Mouse (Mus musculus): ENCODE measurements around the gene Cdc14a. TPM values are rescaled to one million over a fixed set of nuclear protein-coding genes. Genes with fewer than 3 reads are reported as not detected.
A peak's percentile ranks its signal among the peaks of the same experiment; 100 is the strongest.

The Cdc14a gene
- polyA plus RNA-seq, 1 experiment = 8.0 TPM

DNA sequence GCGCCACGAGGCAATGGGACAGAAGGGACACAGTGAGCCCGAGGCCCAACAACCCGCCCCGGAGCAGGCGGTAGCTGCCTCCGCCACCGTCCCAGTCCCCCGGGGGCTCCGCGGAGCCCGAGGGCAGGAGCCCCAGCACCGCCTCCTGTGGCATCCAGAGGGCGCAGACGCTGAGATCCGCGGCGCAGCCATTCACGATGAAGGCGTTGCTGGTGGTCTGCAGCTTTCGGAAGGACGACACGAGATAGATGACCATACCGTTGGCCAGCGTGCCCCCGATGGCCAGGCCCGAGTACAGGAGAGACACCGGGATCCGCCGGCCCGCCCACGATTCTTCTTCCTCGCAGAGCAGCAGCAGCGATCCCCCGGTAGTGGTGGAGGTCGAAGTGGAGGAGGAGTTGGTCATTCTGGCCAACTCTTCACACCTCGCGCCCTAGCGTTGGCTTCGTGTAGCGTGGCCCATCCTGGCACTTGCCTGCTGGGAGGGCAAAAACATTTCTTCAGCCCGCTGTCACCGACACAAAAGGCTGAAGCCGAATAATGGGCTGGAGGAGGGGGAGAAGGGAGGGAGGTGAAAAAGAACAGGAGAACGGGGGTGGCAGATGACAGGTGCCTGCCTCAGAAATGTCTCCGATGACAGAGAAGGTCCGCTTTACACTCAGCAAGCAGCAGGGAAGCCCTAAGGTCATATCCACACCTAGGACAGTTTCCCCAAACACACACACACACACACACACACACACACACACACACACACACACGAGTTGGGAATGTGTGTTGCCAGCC is 171.4 kb downstream of the Cdc14a start:
- H3K4me3 ChIP-seq (ENCODE audit: control insufficient read depth, insufficient read depth, low read length) = 0 out of 2 replicates have a peak overlapping the region, but pooled peaks have one; percentile 1
- WGBS = 3% methylated on average over 48 of the region's 48 CpGs
- DNase-seq = no peak
- H3K27ac ChIP-seq (ENCODE audit: control insufficient read depth, insufficient read depth, low read length) = no peak overlapping the region
- H3K36me3 ChIP-seq (ENCODE audit: control insufficient read depth, insufficient read depth, low read length) = no peaks in the 10 kb centered on the region
- peaks cover 13% of the 10 kb centered on the region for H3K27me3 ChIP-seq (ENCODE audit: control insufficient read depth, insufficient read depth, low read length)
- TF ChIP-seq CTCF (IDR thresholded peaks at IDR 0.05; ENCODE audit: borderline replicate concordance, control insufficient read depth, extremely low read depth, insufficient read depth, low read length, poor library complexity) = no peak
- no peak for TF ChIP-seq POLR2A (IDR thresholded peaks at IDR 0.05; ENCODE audit: control insufficient read depth, extremely low read depth, insufficient read depth, low read length, poor library complexity)
- H3K4me1 ChIP-seq (replicated peaks; ENCODE audit: control insufficient read depth, insufficient read depth, low read length) = no peaks in the 10 kb centered on the region

DNA sequence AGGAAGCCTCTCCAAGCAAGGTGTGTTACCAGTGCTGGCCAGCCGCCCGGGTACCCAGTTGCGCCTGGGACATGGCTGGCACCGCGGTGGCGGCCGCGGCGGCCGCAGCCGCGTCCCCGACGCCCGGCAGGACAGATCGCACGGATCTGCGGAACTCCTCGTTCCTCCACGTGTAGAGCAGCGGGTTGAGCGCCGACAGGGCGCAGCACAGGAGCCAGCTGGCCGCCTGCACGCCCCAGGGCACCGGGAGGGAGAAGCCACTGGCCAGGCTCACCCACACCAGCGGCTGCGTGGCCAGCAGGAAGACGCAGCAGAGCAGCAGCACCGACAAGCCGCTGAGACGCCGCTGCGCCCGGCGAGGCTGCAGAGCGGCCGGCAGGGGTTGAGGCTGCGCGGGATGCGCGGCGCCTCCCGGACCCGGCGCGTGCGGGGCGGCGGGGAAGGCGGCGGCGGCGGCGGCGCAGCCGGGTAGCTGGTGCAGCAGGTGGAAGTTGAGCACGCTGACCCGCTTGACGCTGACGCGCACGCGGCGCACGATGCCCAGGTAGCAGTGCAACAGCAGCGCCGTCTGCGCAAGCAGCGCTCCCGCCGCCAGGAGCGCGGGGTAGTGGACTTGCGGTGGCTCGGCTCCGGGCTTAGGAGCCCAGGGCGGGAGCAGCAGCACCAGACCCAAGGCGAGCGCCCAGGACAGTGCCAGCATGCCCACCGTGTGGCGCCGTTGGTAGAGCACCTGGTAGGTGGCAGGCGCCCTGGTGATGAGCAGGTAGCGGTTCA is 172.2 kb downstream of the Cdc14a start:
- Histone ChIP-seq H3K4me3 (ENCODE audit: control insufficient read depth, insufficient read depth, low read length) (peak overlapping the region; percentile 19; the same call in 1 of the 2 replicates), H3K27ac (ENCODE audit: control insufficient read depth, insufficient read depth, low read length) (no peak overlapping the region), H3K27me3 (ENCODE audit: control insufficient read depth, insufficient read depth, low read length) (peaks cover 13% of the 10 kb centered on the region), H3K36me3 (ENCODE audit: control insufficient read depth, insufficient read depth, low read length) (no peaks in the 10 kb centered on the region), H3K4me1 (replicated peaks; ENCODE audit: control insufficient read depth, insufficient read depth, low read length) (no peaks in the 10 kb centered on the region)
- WGBS = 2% methylated on average over 86 of the region's 86 CpGs
- no peak for DNase-seq
- TF ChIP-seq CTCF (IDR thresholded peaks at IDR 0.05; ENCODE audit: borderline replicate concordance, control insufficient read depth, extremely low read depth, insufficient read depth, low read length, poor library complexity) (0 out of 2 replicates have a peak, but pooled peaks have one; percentile 6), POLR2A (IDR thresholded peaks at IDR 0.05; ENCODE audit: control insufficient read depth, extremely low read depth, insufficient read depth, low read length, poor library complexity) (no peak)

DNA sequence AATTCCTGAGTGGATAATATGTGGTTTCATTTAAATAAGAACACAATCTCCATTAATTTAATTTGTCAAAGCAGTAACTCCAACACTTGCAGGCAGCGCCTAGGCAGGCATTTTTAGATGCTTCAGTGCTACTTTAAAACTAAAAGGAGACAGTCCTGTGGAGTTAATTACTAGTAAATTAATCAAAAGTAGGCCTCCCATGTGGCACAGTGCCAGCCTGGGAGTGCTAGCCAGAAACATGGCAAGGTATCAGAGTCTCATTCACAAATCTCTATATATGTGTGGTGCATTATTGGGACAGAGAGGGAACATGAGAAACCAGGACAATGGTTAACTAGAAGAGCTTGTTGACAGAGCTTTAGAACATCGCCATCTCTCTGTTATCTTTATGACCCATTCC is 174.8 kb downstream of the Cdc14a start:
- Histone ChIP-seq H3K4me3 (ENCODE audit: control insufficient read depth, insufficient read depth, low read length) (no peak overlapping the region), H3K4me1 (replicated peaks; ENCODE audit: control insufficient read depth, insufficient read depth, low read length) (no peaks in the 10 kb centered on the region), H3K36me3 (ENCODE audit: control insufficient read depth, insufficient read depth, low read length) (no peaks in the 10 kb centered on the region), H3K27ac (ENCODE audit: control insufficient read depth, insufficient read depth, low read length) (no peak overlapping the region), H3K27me3 (ENCODE audit: control insufficient read depth, insufficient read depth, low read length) (peaks cover 13% of the 10 kb centered on the region)
- WGBS = 93% methylated on average over 2 of the region's 2 CpGs
- no peak for TF ChIP-seq CTCF (IDR thresholded peaks at IDR 0.05; ENCODE audit: borderline replicate concordance, control insufficient read depth, extremely low read depth, insufficient read depth, low read length, poor library complexity)
- TF ChIP-seq POLR2A (IDR thresholded peaks at IDR 0.05; ENCODE audit: control insufficient read depth, extremely low read depth, insufficient read depth, low read length, poor library complexity) = no peak
- DNase-seq = no peak

DNA sequence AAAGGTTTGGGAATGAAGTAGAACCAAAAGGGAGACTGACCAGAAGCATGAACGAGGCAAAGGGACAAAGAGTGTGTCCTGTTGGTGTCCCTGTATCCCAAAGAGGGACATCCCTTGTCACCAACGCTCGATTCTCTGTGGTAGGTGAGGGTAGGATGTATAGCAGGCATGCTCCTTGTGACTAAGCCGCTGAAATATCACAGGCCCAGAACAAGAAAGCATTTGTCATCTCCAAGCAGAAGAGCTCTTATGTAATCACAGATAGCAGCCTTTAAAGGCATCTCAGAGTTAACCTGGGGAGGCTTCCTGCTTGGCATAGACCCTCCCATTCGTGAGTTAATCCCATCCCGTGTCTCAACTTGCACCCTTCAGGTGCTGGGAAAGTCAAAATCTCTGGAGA is 179.4 kb downstream of the Cdc14a start:
- Histone ChIP-seq H3K27me3 (ENCODE audit: control insufficient read depth, insufficient read depth, low read length) (no peaks in the 10 kb centered on the region), H3K4me1 (replicated peaks; ENCODE audit: control insufficient read depth, insufficient read depth, low read length) (no peaks in the 10 kb centered on the region), H3K4me3 (ENCODE audit: control insufficient read depth, insufficient read depth, low read length) (no peak overlapping the region), H3K27ac (ENCODE audit: control insufficient read depth, insufficient read depth, low read length) (no peak overlapping the region), H3K36me3 (ENCODE audit: control insufficient read depth, insufficient read depth, low read length) (no peaks in the 10 kb centered on the region)
- TF ChIP-seq POLR2A (IDR thresholded peaks at IDR 0.05; ENCODE audit: control insufficient read depth, extremely low read depth, insufficient read depth, low read length, poor library complexity) (no peak), CTCF (IDR thresholded peaks at IDR 0.05; ENCODE audit: borderline replicate concordance, control insufficient read depth, extremely low read depth, insufficient read depth, low read length, poor library complexity) (no peak)
- 76% methylated on average over 6 of the region's 6 CpGs for WGBS
- DNase-seq = no peak

DNA sequence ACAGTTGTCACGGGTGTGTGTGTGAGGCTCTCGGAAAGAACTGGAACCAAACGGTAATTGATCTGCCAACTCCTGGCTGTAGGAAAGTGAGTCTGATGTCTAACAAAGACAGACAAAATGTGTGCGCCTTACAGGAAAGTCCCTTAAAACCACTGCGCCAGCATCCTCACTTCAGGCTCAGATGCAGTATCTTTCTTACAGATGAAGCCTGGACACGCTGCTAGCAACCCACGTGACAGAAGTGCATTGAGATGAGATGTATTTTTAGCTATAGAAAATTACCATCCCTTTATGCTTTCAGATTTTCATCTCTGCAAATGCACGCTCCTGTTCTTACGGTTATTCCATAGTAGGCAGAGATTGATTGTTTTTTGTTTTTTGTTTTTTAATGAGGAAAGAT is 181.1 kb downstream of the Cdc14a start:
- Histone ChIP-seq H3K4me1 (replicated peaks; ENCODE audit: control insufficient read depth, insufficient read depth, low read length) (no peaks in the 10 kb centered on the region), H3K36me3 (ENCODE audit: control insufficient read depth, insufficient read depth, low read length) (no peaks in the 10 kb centered on the region), H3K4me3 (ENCODE audit: control insufficient read depth, insufficient read depth, low read length) (no peak overlapping the region), H3K27me3 (ENCODE audit: control insufficient read depth, insufficient read depth, low read length) (no peaks in the 10 kb centered on the region), H3K27ac (ENCODE audit: control insufficient read depth, insufficient read depth, low read length) (no peak overlapping the region)
- no peak for DNase-seq
- TF ChIP-seq POLR2A (IDR thresholded peaks at IDR 0.05; ENCODE audit: control insufficient read depth, extremely low read depth, insufficient read depth, low read length, poor library complexity) (no peak), CTCF (IDR thresholded peaks at IDR 0.05; ENCODE audit: borderline replicate concordance, control insufficient read depth, extremely low read depth, insufficient read depth, low read length, poor library complexity) (no peak)
- WGBS = 86% methylated on average over 9 of the region's 9 CpGs

DNA sequence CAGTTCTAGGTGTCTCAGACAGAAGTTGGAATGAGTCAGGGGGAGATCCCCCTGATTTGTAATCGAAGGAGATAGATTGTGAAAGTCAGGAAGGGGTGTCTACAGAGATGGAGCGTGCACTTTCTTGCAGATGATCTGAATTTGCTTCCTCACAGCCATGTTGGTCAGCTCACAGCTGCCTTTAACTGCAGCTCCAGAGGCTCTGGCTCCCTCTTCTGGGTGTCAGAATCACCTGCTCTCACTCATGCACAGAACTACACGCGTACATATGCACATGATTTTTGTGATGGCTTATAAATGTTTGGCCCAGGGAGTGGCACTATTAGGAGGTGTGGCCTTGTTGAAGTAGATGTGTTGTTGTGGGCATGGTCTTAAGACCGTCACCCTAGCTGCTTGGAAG is 186.3 kb downstream of the Cdc14a start:
- no peak for TF ChIP-seq POLR2A (IDR thresholded peaks at IDR 0.05; ENCODE audit: control insufficient read depth, extremely low read depth, insufficient read depth, low read length, poor library complexity)
- TF ChIP-seq CTCF (IDR thresholded peaks at IDR 0.05; ENCODE audit: borderline replicate concordance, control insufficient read depth, extremely low read depth, insufficient read depth, low read length, poor library complexity) = no peak
- no peak for DNase-seq
- H3K27me3 ChIP-seq (ENCODE audit: control insufficient read depth, insufficient read depth, low read length) = no peaks in the 10 kb centered on the region
- no peaks in the 10 kb centered on the region for H3K4me1 ChIP-seq (replicated peaks; ENCODE audit: control insufficient read depth, insufficient read depth, low read length)
- no peak overlapping the region for H3K4me3 ChIP-seq (ENCODE audit: control insufficient read depth, insufficient read depth, low read length)
- WGBS = 91% methylated on average over 5 of the region's 5 CpGs
- no peaks in the 10 kb centered on the region for H3K36me3 ChIP-seq (ENCODE audit: control insufficient read depth, insufficient read depth, low read length)
- no peak overlapping the region for H3K27ac ChIP-seq (ENCODE audit: control insufficient read depth, insufficient read depth, low read length)

All from thymus, adult 2 months (tissue).